Mouse (Mus musculus) C2C12 (cell line): Measurements from ENCODE around the gene Ptprn2.

Source experiments
- CEBPB ChIP-seq: IDR thresholded peaks from one replicate; pipeline ENCODE4 v1.6.1; 2011; ENCODE audit warnings: low read depth, mild to moderate bottlenecking, control low read depth, moderate library complexity
- CTCF ChIP-seq: IDR thresholded peaks from one replicate; pipeline ENCODE4 v1.5.1; 2011; ENCODE audit not compliant: control insufficient read depth, insufficient read depth, insufficient read length

GRCm38 (mm10) chr12:117221909-117222308, 736.4 kb downstream of the Ptprn2 start:
- TF ChIP-seq CTCF (no peak), CEBPB (no peak)
